Mouse (Mus musculus): ENCODE measurements around the gene Gm765. TPM values are rescaled to one million over a fixed set of nuclear protein-coding genes. Genes with fewer than 3 reads are reported as not detected.

Gm765 gene
- polyA plus RNA-seq, 2 experiments: 0.92 to 1.3 TPM

GRCm38 (mm10) chr6:98288316-98288715 is 54.2 kb downstream of the Gm765 start:
- 57% methylated on average over 3 of the region's 3 CpGs for WGBS
- no peak for TF ChIP-seq POLR2A (IDR thresholded peaks at IDR 0.05; ENCODE audit: borderline replicate concordance, extremely low read depth, insufficient read depth, insufficient read length)
- H3K9ac ChIP-seq (ENCODE audit: low read depth, low read length, severe bottlenecking): no peak overlapping the region
- H3K27me3 ChIP-seq (ENCODE audit: control insufficient read depth, insufficient read depth, low read length): no peaks in the 10 kb centered on the region
- H3K9me3 ChIP-seq (ENCODE audit: control insufficient read depth, low read length): no peaks in the 10 kb centered on the region
- ATAC-seq (ENCODE audit: low FRiP score, low read depth): no peak
- H3K36me3 ChIP-seq (ENCODE audit: control insufficient read depth, insufficient read depth, low read length): no peaks in the 10 kb centered on the region
- no peak for DNase-seq (ENCODE audit: low spot score)
- H3K4me1 ChIP-seq (ENCODE audit: control insufficient read depth, insufficient read depth, low read length): peaks cover 2% of the 10 kb centered on the region; the same call in 1 of the 2 replicates
- H3K27ac ChIP-seq (replicated peaks; ENCODE audit: low read depth, low read length): no peak overlapping the region
- H3K4me3 ChIP-seq (replicated peaks; ENCODE audit: low read length): no peak overlapping the region
- no peak overlapping the region for H3K4me2 ChIP-seq (replicated peaks; ENCODE audit: low read depth, low read length, severe bottlenecking)

GRCm38 (mm10) chr6:98287521-98287920 is 55.0 kb downstream of the Gm765 start:
- ATAC-seq (ENCODE audit: low FRiP score, low read depth) (no peak), DNase-seq (ENCODE audit: low spot score) (no peak)
- H3K27me3 ChIP-seq (ENCODE audit: control insufficient read depth, insufficient read depth, low read length): no peaks in the 10 kb centered on the region
- H3K9ac ChIP-seq (ENCODE audit: low read depth, low read length, severe bottlenecking): no peak overlapping the region
- no peak overlapping the region for H3K4me2 ChIP-seq (replicated peaks; ENCODE audit: low read depth, low read length, severe bottlenecking)
- no peaks in the 10 kb centered on the region for H3K9me3 ChIP-seq (ENCODE audit: control insufficient read depth, low read length)
- no peak overlapping the region for H3K27ac ChIP-seq (replicated peaks; ENCODE audit: low read depth, low read length)
- WGBS: 23% methylated on average over 6 of the region's 6 CpGs
- H3K4me3 ChIP-seq (replicated peaks; ENCODE audit: low read length): no peak overlapping the region
- no peak for TF ChIP-seq POLR2A (IDR thresholded peaks at IDR 0.05; ENCODE audit: borderline replicate concordance, extremely low read depth, insufficient read depth, insufficient read length)
- no peaks in the 10 kb centered on the region for H3K36me3 ChIP-seq (ENCODE audit: control insufficient read depth, insufficient read depth, low read length)
- H3K4me1 ChIP-seq (ENCODE audit: control insufficient read depth, insufficient read depth, low read length): peaks cover 2% of the 10 kb centered on the region; the same call in 1 of the 2 replicates

GRCm38 (mm10) chr6:98285190-98285589 is 57.4 kb downstream of the Gm765 start:
- Histone ChIP-seq H3K9me3 (ENCODE audit: control insufficient read depth, low read length) (no peaks in the 10 kb centered on the region), H3K4me2 (replicated peaks; ENCODE audit: low read depth, low read length, severe bottlenecking) (no peak overlapping the region), H3K27me3 (ENCODE audit: control insufficient read depth, insufficient read depth, low read length) (no peaks in the 10 kb centered on the region), H3K9ac (ENCODE audit: low read depth, low read length, severe bottlenecking) (no peak overlapping the region), H3K27ac (replicated peaks; ENCODE audit: low read depth, low read length) (no peak overlapping the region), H3K36me3 (ENCODE audit: control insufficient read depth, insufficient read depth, low read length) (no peaks in the 10 kb centered on the region), H3K4me3 (replicated peaks; ENCODE audit: low read length) (no peak overlapping the region), H3K4me1 (ENCODE audit: control insufficient read depth, insufficient read depth, low read length) (no peaks in the 10 kb centered on the region; the same call in 1 of the 2 replicates)
- no peak for DNase-seq (ENCODE audit: low spot score)
- ATAC-seq (ENCODE audit: low FRiP score, low read depth): no peak
- no peak for TF ChIP-seq POLR2A (IDR thresholded peaks at IDR 0.05; ENCODE audit: borderline replicate concordance, extremely low read depth, insufficient read depth, insufficient read length)
- 86% methylated on average over 2 of the region's 2 CpGs for WGBS

- Histone ChIP-seq H3K4me3 (replicated peaks; ENCODE audit: low read length) (no peak overlapping the region), H3K27ac (replicated peaks; ENCODE audit: low read depth, low read length) (no peak overlapping the region), H3K27me3 (ENCODE audit: control insufficient read depth, insufficient read depth, low read length) (no peaks in the 10 kb centered on the region), H3K36me3 (ENCODE audit: control insufficient read depth, insufficient read depth, low read length) (no peaks in the 10 kb centered on the region), H3K9ac (ENCODE audit: low read depth, low read length, severe bottlenecking) (no peak overlapping the region), H3K4me2 (replicated peaks; ENCODE audit: low read depth, low read length, severe bottlenecking) (no peak overlapping the region), H3K9me3 (ENCODE audit: control insufficient read depth, low read length) (no peaks in the 10 kb centered on the region), H3K4me1 (ENCODE audit: control insufficient read depth, insufficient read depth, low read length) (no peaks in the 10 kb centered on the region)
- TF ChIP-seq POLR2A (IDR thresholded peaks at IDR 0.05; ENCODE audit: borderline replicate concordance, extremely low read depth, insufficient read depth, insufficient read length): no peak
- ATAC-seq (ENCODE audit: low FRiP score, low read depth): no peak
- 80% methylated on average over 4 of the region's 4 CpGs for WGBS
- no peak for DNase-seq (ENCODE audit: low spot score)
These were observed 59.8 kb downstream of the Gm765 start for GRCm38 (mm10) chr6:98282791-98283190.

GRCm38 (mm10) chr6:98271553-98271952 is 71.0 kb downstream of the Gm765 start:
- Histone ChIP-seq H3K27ac (replicated peaks; ENCODE audit: low read depth, low read length) (no peak overlapping the region), H3K36me3 (ENCODE audit: control insufficient read depth, insufficient read depth, low read length) (no peaks in the 10 kb centered on the region), H3K4me2 (replicated peaks; ENCODE audit: low read depth, low read length, severe bottlenecking) (no peak overlapping the region), H3K4me1 (ENCODE audit: control insufficient read depth, insufficient read depth, low read length) (no peaks in the 10 kb centered on the region), H3K27me3 (ENCODE audit: control insufficient read depth, insufficient read depth, low read length) (no peaks in the 10 kb centered on the region), H3K9ac (ENCODE audit: low read depth, low read length, severe bottlenecking) (no peak overlapping the region), H3K4me3 (replicated peaks; ENCODE audit: low read length) (no peak overlapping the region), H3K9me3 (ENCODE audit: control insufficient read depth, low read length) (no peaks in the 10 kb centered on the region)
- no peak for TF ChIP-seq POLR2A (IDR thresholded peaks at IDR 0.05; ENCODE audit: borderline replicate concordance, extremely low read depth, insufficient read depth, insufficient read length)
- 86% methylated on average over 1 of the region's 1 CpGs for WGBS
- ATAC-seq (ENCODE audit: low FRiP score, low read depth) (no peak), DNase-seq (ENCODE audit: low spot score) (no peak)

GRCm38 (mm10) chr6:98262961-98263360 is 79.6 kb downstream of the Gm765 start:
- WGBS: 63% methylated on average over 2 of the region's 2 CpGs
- no peak for ATAC-seq (ENCODE audit: low FRiP score, low read depth)

More at GRCm38 (mm10) chr6:98262961-98263360, 79.6 kb downstream of the Gm765 start:
- no peak overlapping the region for H3K4me3 ChIP-seq (replicated peaks; ENCODE audit: low read length)
- no peak overlapping the region for H3K9ac ChIP-seq (ENCODE audit: low read depth, low read length, severe bottlenecking)
- H3K27me3 ChIP-seq (ENCODE audit: control insufficient read depth, insufficient read depth, low read length): no peaks in the 10 kb centered on the region
- H3K36me3 ChIP-seq (ENCODE audit: control insufficient read depth, insufficient read depth, low read length): no peaks in the 10 kb centered on the region
- no peak overlapping the region for H3K27ac ChIP-seq (replicated peaks; ENCODE audit: low read depth, low read length)
- H3K4me2 ChIP-seq (replicated peaks; ENCODE audit: low read depth, low read length, severe bottlenecking): no peak overlapping the region
- no peak for DNase-seq (ENCODE audit: low spot score)
- peaks cover 2% of the 10 kb centered on the region; the same call in 1 of the 2 replicates for H3K4me1 ChIP-seq (ENCODE audit: control insufficient read depth, insufficient read depth, low read length)
- no peak for TF ChIP-seq POLR2A (IDR thresholded peaks at IDR 0.05; ENCODE audit: borderline replicate concordance, extremely low read depth, insufficient read depth, insufficient read length)
- H3K9me3 ChIP-seq (ENCODE audit: control insufficient read depth, low read length): peaks cover 11% of the 10 kb centered on the region; the same call in 1 of the 2 replicates

Measured in limb, embryonic 14.5 days (tissue).